Comparison of ENCODE assay signal across 5 mouse cellular contexts in genomic region chr7:128569429-128569828, GRCm38 (mm10). TPM values are rescaled to one million over a fixed set of nuclear protein-coding genes. Genes with fewer than 3 reads are reported as not detected.
A peak's percentile ranks its signal among the peaks of the same experiment; 100 is the strongest.
DNase-seq lines count a peak whose midpoint lies in the region; ATAC-seq and TF ChIP-seq lines count a peak whose summit lies in the region.
"Not testable (repeated sequence)": the region's sequence is repeated elsewhere in the genome, so short reads cannot be mapped to it uniquely, and the experiment has no call there.

No protein-coding gene starts in this region.

- H3K4me1 ChIP-seq in MEL (ENCODE audit: control insufficient read depth in 1 of 2, insufficient read depth in 2 of 2, low read length in 2 of 2); liver, postnatal 0 days (ENCODE audit: insufficient read depth): not testable (repeated sequence)

- peak overlapping the region; percentile 90 for H3K27ac ChIP-seq in MEL (ENCODE audit: control insufficient read depth, low read depth, low read length)
- not testable (repeated sequence) for H3K27ac ChIP-seq in liver, postnatal 0 days (ENCODE audit: low read depth)

- not testable (repeated sequence) for H3ac ChIP-seq in myocyte (ENCODE audit: control insufficient read depth, insufficient read length)

- peak; percentile 44; the same call in 1 of the 2 replicates for ATAC-seq in liver, postnatal 0 days

- not testable (repeated sequence) for H3K36me3 ChIP-seq in MEL (ENCODE audit: control insufficient read depth in 1 of 2, insufficient read depth in 2 of 2, low read length in 2 of 2); liver, postnatal 0 days (replicated peaks; ENCODE audit: insufficient read depth, low read length); myocyte (ENCODE audit: control insufficient read depth, insufficient read depth)

- TF ChIP-seq POLR2A in MEL (IDR thresholded peaks at IDR 0.05; ENCODE audit: control insufficient read depth in 1 of 2, insufficient read depth in 1 of 2, low read depth in 1 of 2, low read length in 2 of 2, poor library complexity in 1 of 2), result peak in 1 of 2 experiments; percentile 61; a peak in 1 of 4 replicates
- not testable (repeated sequence) for TF ChIP-seq POLR2A in myocyte (IDR thresholded peaks at IDR 0.05; ENCODE audit: insufficient read length, low read depth)

- not testable (repeated sequence) for H3K4me2 ChIP-seq in liver, postnatal 0 days (ENCODE audit: low read depth, low read length)
- H3K4me2 ChIP-seq in myocyte (ENCODE audit: low read depth), result peak overlapping the region; percentile 48

- H3K9me3 ChIP-seq in MEL (replicated peaks; ENCODE audit: insufficient read depth, low read length); liver, postnatal 0 days (ENCODE audit: low read length): not testable (repeated sequence)

- not testable (repeated sequence) for H3K79me2 ChIP-seq in MEL (ENCODE audit: control insufficient read depth, insufficient read depth, low read length, poor library complexity); myocyte (ENCODE audit: control insufficient read depth, insufficient read depth)

- H3K9ac ChIP-seq in MEL (ENCODE audit: control insufficient read depth, low read depth, low read length, poor library complexity, severe bottlenecking), result 0 out of 2 replicates have a peak overlapping the region, but pooled peaks have one; percentile 4
- H3K9ac ChIP-seq in liver, postnatal 0 days (replicated peaks), result not testable (repeated sequence)

- TF ChIP-seq EP300 in MEL (IDR thresholded peaks at IDR 0.05; ENCODE audit: low read depth in 1 of 2, low read length in 2 of 2); liver, postnatal 0 days (IDR thresholded peaks at IDR 0.05; ENCODE audit: low read depth): not testable (repeated sequence)

- H3K27me3 ChIP-seq in MEL (ENCODE audit: control insufficient read depth in 1 of 2, insufficient read depth in 2 of 2, low read length in 2 of 2); liver, postnatal 0 days (ENCODE audit: insufficient read depth, low read length); myocyte (ENCODE audit: control insufficient read depth, insufficient read depth, insufficient read length): not testable (repeated sequence)

- TF ChIP-seq CTCF in MEL (IDR thresholded peaks at IDR 0.05 in 2 of 3, conservative IDR thresholded peaks at IDR 0.05 in 1 of 3; ENCODE audit: control insufficient read depth in 1 of 3, insufficient read depth in 1 of 3, low read depth in 2 of 3, low read length in 3 of 3, poor library complexity in 1 of 3, severe bottlenecking in 1 of 3); liver, postnatal 0 days (IDR thresholded peaks at IDR 0.05; ENCODE audit: low read depth): not testable (repeated sequence)

- TF ChIP-seq RAD21 in MEL (IDR thresholded peaks at IDR 0.05; ENCODE audit: low read depth, low read length), result not testable (repeated sequence)

- H3K4me3 ChIP-seq in MEL (ENCODE audit: control insufficient read depth in 1 of 2, insufficient read depth in 1 of 2, low read depth in 2 of 2, low read length in 2 of 2); liver, postnatal 0 days (ENCODE audit: low read depth, low read length); myocyte: not testable (repeated sequence)

- DNase-seq in MEL (ENCODE audit: low read depth, low spot score) (peak; percentile 76), ZHBTc4 (ENCODE audit: low read depth, low spot score) (peak; percentile 38)
- DNase-seq in liver, postnatal 0 days, result not testable (repeated sequence)
- peak; percentile 33 to 40 for DNase-seq in monocyte, adult 2 months (ENCODE audit: low read depth in 1 of 2, low spot score in 2 of 2)

- 83% methylated on average over 2 of the region's 2 CpGs for WGBS in liver, postnatal 0 days (ENCODE audit: insufficient replicate concordance)

TF ChIP-seq in MEL, 35 proteins besides CTCF, POLR2A, EP300 and RAD21:
- TF ChIP-seq NELFE (IDR thresholded peaks at IDR 0.05; ENCODE audit: low read depth, low read length), result peak; percentile 40; the same call in 1 of the 2 replicates
- TF ChIP-seq TBP (IDR thresholded peaks at IDR 0.05; ENCODE audit: low read depth, low read length), result peak; percentile 55; the same call in 1 of the 2 replicates

RNA-seq across cellular contexts. Expression of gene Inpp5f, which starts 41.7 kb away (rescaled TPM):
- 9.5 and 9.9 TPM in 2 replicates for total RNA-seq in MEL (2012; rRNA removed)
- polyA plus RNA-seq in MEL (2012; ENCODE audit: insufficient read depth in 1 of 2, insufficient read length in 2 of 2, low read depth in 1 of 2, low replicate concordance in 2 of 2, missing spikeins in 1 of 2) (10 to 100 TPM in 1 of 2 experiments, not detected in 1; 14.3 TPM), myocyte (2012; fragmentation: generic; extraction: Trizol) (3.6 TPM)
- polyA plus RNA-seq in liver, postnatal 0 days (2015; fragmentation: Nextera tagmentation; extraction: Ambion mirVana), result 7.2 and 7.3 TPM in 2 replicates

RNA-seq across cellular contexts. Expression of gene Bag3, which starts 46.0 kb away (rescaled TPM):
- total RNA-seq in MEL (2012; rRNA removed), result 5.1 and 5.8 TPM in 2 replicates
- polyA plus RNA-seq in MEL (2012; ENCODE audit: insufficient read depth in 1 of 2, insufficient read length in 2 of 2, low read depth in 1 of 2, low replicate concordance in 2 of 2, missing spikeins in 1 of 2) (10 to 100 TPM in 1 of 2 experiments, not detected in 1; 13.4 TPM), myocyte (2012; fragmentation: generic; extraction: Trizol) (68.3 TPM)
- polyA plus RNA-seq in liver, postnatal 0 days (2015; fragmentation: Nextera tagmentation; extraction: Ambion mirVana), result 3.6 and 3.7 TPM in 2 replicates
